ENCODE assay signal across 9 mouse cellular contexts in the genomic region with DNA sequence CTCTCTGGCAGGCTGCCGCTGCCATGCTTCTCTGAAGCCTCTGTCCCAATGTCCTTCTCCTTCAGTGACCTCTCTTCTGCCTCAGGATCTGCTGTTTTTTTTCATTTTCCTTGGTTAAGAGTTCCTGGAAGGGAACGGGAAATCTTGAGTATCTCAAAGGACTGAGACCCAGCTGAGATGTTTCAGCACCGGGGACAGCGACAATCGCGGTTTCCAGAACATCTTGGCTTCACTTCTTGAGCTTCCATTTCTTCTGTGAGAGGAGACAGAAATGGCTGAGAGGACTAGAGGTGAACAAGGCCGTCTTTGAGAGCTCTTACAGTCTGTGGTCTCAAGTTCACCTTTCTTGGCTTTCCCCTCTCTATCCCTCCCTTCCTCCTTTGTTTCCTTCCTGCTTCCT.
DNase-seq lines count a peak whose midpoint lies in the region; ATAC-seq lines count a peak whose summit lies in the region.
"Had no signal": no experiment of that assay in that cellular context is flagged by ENCODE, and none has a peak within 500 bp of the region (broad histone marks: within the 10 kb centered on the region; RNA-seq: fewer than 3 reads in every experiment).

No protein-coding gene starts in this region.

- H3K4me2 ChIP-seq in forebrain, embryonic 15.5 days (replicated peaks): no peak overlapping the region
- H3K4me2 ChIP-seq: midbrain, embryonic 12.5 days had no signal

- no peaks in the 10 kb centered on the region for H3K36me3 ChIP-seq in forebrain, embryonic 10.5 days (replicated peaks)
- no peaks in the 10 kb centered on the region for H3K36me3 ChIP-seq in forebrain, embryonic 15.5 days
- H3K36me3 ChIP-seq: midbrain, embryonic 12.5 days had no signal

- peak; percentile 68 for DNase-seq in forebrain, embryonic 10.5 days (ENCODE audit: extremely low spot score, low spot score)
- peak; percentile 39 for DNase-seq in ovary, postnatal 10 days (ENCODE audit: low spot score)
- DNase-seq in ovary, adult 18-20 months (ENCODE audit: low spot score): no peak
- peak; percentile 42 for DNase-seq in induced T-regulatory cell, adult 2 months (ENCODE audit: low read depth)
- DNase-seq in ovary, postnatal 36 days (ENCODE audit: low spot score): peak; percentile 70
- DNase-seq in left cerebral cortex, adult 11 months (ENCODE audit: low spot score): no peak
- no peak for DNase-seq in cerebellum, adult 18-20 months

- H3K9me3 ChIP-seq in forebrain, embryonic 10.5 days: no peaks in the 10 kb centered on the region
- H3K9me3 ChIP-seq in forebrain, embryonic 15.5 days: no peaks in the 10 kb centered on the region
- H3K9me3 ChIP-seq: midbrain, embryonic 12.5 days had no signal

- no peak overlapping the region for H3K4me3 ChIP-seq in forebrain, embryonic 10.5 days
- H3K4me3 ChIP-seq in forebrain, embryonic 15.5 days: no peak overlapping the region
- H3K4me3 ChIP-seq: midbrain, embryonic 12.5 days had no signal

- peaks cover 19% of the 10 kb centered on the region for H3K27me3 ChIP-seq in forebrain, embryonic 10.5 days (ENCODE audit: poor library complexity, severe bottlenecking)
- peaks cover 16% of the 10 kb centered on the region; the same call in 1 of the 2 replicates for H3K27me3 ChIP-seq in forebrain, embryonic 15.5 days

- H3K27ac ChIP-seq in forebrain, embryonic 10.5 days: no peak overlapping the region
- no peak overlapping the region for H3K27ac ChIP-seq in forebrain, embryonic 15.5 days (replicated peaks)

- 14% methylated on average over 7 of the region's 7 CpGs for WGBS in forebrain, embryonic 10.5 days
- WGBS in forebrain, embryonic 15.5 days: 11% methylated on average over 7 of the region's 7 CpGs

- peaks cover 33% of the 10 kb centered on the region for H3K4me1 ChIP-seq in forebrain, embryonic 10.5 days
- no peaks in the 10 kb centered on the region for H3K4me1 ChIP-seq in forebrain, embryonic 15.5 days

- no peak for ATAC-seq in forebrain, embryonic 15.5 days (replicated peaks)

- no peak overlapping the region for H3K9ac ChIP-seq in forebrain, embryonic 15.5 days (replicated peaks)
- H3K9ac ChIP-seq: midbrain, embryonic 12.5 days had no signal

Comparison
In these comparisons a context has a peak if more than half of its experiments do, and no peak if none do; other contexts are left out.
1. DNase-seq: peak in forebrain, embryonic 10.5 days (single experiment), ovary, postnatal 10 days (single experiment), induced T-regulatory cell, adult 2 months (single experiment) and ovary, postnatal 36 days (single experiment); none in ovary, adult 18-20 months (single experiment), left cerebral cortex, adult 11 months (single experiment) and cerebellum, adult 18-20 months (0 of 2).